Mouse (Mus musculus) stomach, embryonic 14.5 days (tissue): ENCODE measurements around the gene Relb. TPM values are rescaled to one million over a fixed set of nuclear protein-coding genes. Genes with fewer than 3 reads are reported as not detected.
A peak's percentile ranks its signal among the peaks of the same experiment; 100 is the strongest.

Source experiments
- ATAC-seq: fragments of 200-750 bp; cut with Nextera tagmentation; 2 replicates; pipeline ENCODE4 v1.8.0; 2017; ENCODE audit warnings: low read depth, moderate TSS enrichment; ENCODE audit not compliant: insufficient number of reproducible peaks, insufficient read depth, low FRiP score
- H3K27ac ChIP-seq: fragments of 300-500 bp; sonication (generic); 2 replicates; pipeline ENCODE4 v1.5.1; 2014; ENCODE audit warnings: mild to moderate bottlenecking, low read length, moderate library complexity, mixed read lengths
- H3K27me3 ChIP-seq: fragments of 300-500 bp; sonication (generic); 2 replicates; pipeline ENCODE4 v1.6.1; 2014; ENCODE audit warnings: low read length, control low read depth, mixed read lengths; ENCODE audit not compliant: control insufficient read depth, insufficient read depth
- H3K36me3 ChIP-seq: fragments of 300-500 bp; sonication (generic); 2 replicates; pipeline ENCODE4 v1.6.1; 2014; ENCODE audit warnings: mild to moderate bottlenecking, control low read depth, low read length, moderate library complexity, mixed read lengths; ENCODE audit not compliant: control insufficient read depth, insufficient read depth
- H3K4me1 ChIP-seq: fragments of 300-500 bp; sonication (generic); 2 replicates; pipeline ENCODE4 v1.6.1; 2014; ENCODE audit warnings: low read length, control low read depth, mixed read lengths; ENCODE audit not compliant: control insufficient read depth, insufficient read depth
- H3K4me2 ChIP-seq: fragments of 300-500 bp; sonication (generic); replicated peaks from 2 replicates; pipeline ENCODE4 v1.6.1; 2014; ENCODE audit warnings: low read depth, low read length, control low read depth
- H3K4me3 ChIP-seq: fragments of 300-500 bp; sonication (generic); 2 replicates; pipeline ENCODE4 v1.5.1; 2014; ENCODE audit warnings: low read depth, low read length, control low read depth
- H3K9ac ChIP-seq: fragments of 300-500 bp; sonication (generic); replicated peaks from 2 replicates; pipeline ENCODE4 v1.6.1; 2014; ENCODE audit warnings: low read depth, mild to moderate bottlenecking, control low read depth, low read length, moderate library complexity, mixed read lengths
- H3K9me3 ChIP-seq: fragments of 300-500 bp; sonication (generic); 2 replicates; pipeline ENCODE4 v1.6.1; 2016; ENCODE audit warnings: low read depth, low read length, control low read depth; ENCODE audit not compliant: control insufficient read depth
- WGBS: fragments of 180-500 bp; shearing (Covaris S2); extraction: QIAGEN DNeasy Blood & Tissue Kit; methylation state at CpG from one replicate; pipeline ENCODE4 v1.1.7; 2014; 5-methylcytosine and 5-hydroxymethylcytosine counted together
- polyA plus RNA-seq: library from polyadenylated mRNA; unstranded; fragments of >200 nt; fragmentation: Nextera tagmentation; extraction: Ambion mirVana; gene quantifications from 2 replicates; pipeline ENCODE4 v1.2.1, GENCODE M21; 2014

Relb gene
- polyA plus RNA-seq, 1 experiment from 2014 or later = 10.4 TPM

DNA sequence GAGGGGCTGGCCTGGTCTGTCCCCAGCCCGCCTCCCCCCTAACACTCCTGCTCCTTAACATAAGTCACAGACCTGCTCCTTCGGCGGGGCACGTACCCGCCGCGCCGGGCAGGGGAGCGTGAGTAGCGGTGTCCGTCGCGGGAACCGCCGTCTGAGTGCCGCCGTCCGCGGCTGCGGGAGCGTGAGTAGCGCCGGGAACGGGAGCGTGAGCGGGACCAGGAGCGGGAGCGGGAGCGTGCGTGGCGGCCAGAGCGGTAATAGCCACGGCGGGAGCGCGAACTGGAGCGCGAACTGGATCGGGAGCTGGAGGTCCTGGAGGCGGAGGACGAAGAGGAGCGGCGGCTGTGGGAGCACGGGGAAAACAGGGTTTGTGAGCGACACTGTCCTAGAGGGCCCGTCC lies 43.0 kb downstream of the Relb start:
- H3K4me3 ChIP-seq = no peak overlapping the region
- H3K9ac ChIP-seq = no peak overlapping the region
- WGBS = 80% methylated on average over 44 of the region's 46 CpGs
- H3K27me3 ChIP-seq = no peaks in the 10 kb centered on the region
- H3K4me2 ChIP-seq = no peak overlapping the region
- ATAC-seq = no peak
- no peaks in the 10 kb centered on the region for H3K9me3 ChIP-seq
- no peaks in the 10 kb centered on the region for H3K4me1 ChIP-seq
- H3K27ac ChIP-seq = no peak overlapping the region
- peaks cover 77% of the 10 kb centered on the region for H3K36me3 ChIP-seq

DNA sequence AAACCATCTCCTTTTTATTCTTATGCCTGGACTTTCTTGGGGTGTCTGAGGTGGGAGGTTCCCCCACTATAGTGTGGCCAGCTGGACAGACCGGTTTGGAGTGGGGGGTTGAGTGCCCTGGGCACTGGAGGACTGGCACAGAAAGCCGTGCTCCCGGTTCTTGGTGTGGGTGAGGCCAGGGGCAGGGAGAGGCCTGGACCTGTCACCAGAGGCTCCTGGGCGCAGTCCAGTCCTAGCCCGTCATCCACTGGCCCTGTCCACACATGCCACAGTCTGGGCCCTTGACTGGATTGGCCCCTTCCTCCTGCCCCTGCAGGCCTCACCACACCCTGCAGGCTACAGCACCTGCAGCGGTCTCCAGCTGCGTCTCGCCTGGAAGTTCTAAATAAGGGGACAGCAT lies 48.6 kb downstream of the Relb start:
- peaks cover 10% of the 10 kb centered on the region; the same call in 1 of the 2 replicates for H3K4me1 ChIP-seq
- peaks cover 11% of the 10 kb centered on the region for H3K27me3 ChIP-seq
- ATAC-seq = no peak
- peak overlapping the region; percentile 58; the same call in 1 of the 2 replicates for H3K27ac ChIP-seq
- no peak overlapping the region for H3K9ac ChIP-seq
- no peak overlapping the region for H3K4me3 ChIP-seq
- no peak overlapping the region for H3K4me2 ChIP-seq
- 78% methylated on average over 8 of the region's 8 CpGs for WGBS
- no peaks in the 10 kb centered on the region for H3K9me3 ChIP-seq
- peaks cover 44% of the 10 kb centered on the region for H3K36me3 ChIP-seq

DNA sequence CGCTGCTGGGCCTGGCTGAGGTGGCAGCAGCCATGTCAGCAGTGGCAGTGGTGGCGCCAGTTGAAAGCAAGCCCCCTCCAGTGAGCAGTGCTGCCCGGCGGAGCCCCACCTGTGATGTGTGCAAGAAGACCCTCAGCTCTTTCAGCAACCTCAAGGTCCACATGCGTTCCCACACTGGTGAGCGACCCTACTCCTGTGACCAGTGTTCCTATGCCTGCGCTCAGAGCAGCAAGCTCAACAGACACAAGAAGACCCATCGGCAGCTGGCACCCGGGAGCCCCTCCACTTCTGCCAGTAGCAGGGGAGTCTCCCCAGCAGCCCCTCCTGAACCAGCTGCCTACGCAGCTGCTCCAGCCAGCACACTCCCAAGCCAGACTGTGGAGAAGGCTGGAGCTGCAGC lies 49.5 kb downstream of the Relb start:
- H3K9me3 ChIP-seq = no peaks in the 10 kb centered on the region
- peaks cover 15% of the 10 kb centered on the region for H3K27me3 ChIP-seq
- peaks cover 39% of the 10 kb centered on the region for H3K36me3 ChIP-seq
- H3K4me2 ChIP-seq = no peak overlapping the region
- 87% methylated on average over 10 of the region's 10 CpGs for WGBS
- no peak overlapping the region for H3K4me3 ChIP-seq
- peak overlapping the region; percentile 58; the same call in 1 of the 2 replicates for H3K27ac ChIP-seq
- no peak overlapping the region for H3K9ac ChIP-seq
- peaks cover 10% of the 10 kb centered on the region; the same call in 1 of the 2 replicates for H3K4me1 ChIP-seq
- no peak for ATAC-seq

DNA sequence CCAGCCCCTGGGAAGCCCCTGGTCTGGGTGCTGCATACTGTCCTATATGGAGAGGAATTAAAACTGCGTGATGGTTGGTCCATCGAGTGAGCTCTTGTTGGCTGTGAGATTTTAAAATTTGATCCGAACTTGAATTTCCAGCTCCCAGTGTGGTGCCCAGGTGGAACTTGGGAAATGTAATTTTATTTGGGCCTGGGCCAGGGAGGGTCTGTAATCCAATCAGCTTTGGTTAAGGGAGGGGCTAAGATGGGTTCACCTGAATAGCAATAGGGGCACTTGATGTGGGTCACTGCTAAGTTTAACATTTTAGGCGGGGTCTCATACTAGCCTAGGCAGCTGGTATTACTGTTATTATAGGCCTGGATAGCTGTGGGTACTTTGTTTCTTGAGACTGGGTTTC lies 50.8 kb downstream of the Relb start:
- ATAC-seq = no peak
- Histone ChIP-seq H3K27me3 (peaks cover 15% of the 10 kb centered on the region), H3K4me1 (peaks cover 10% of the 10 kb centered on the region; the same call in 1 of the 2 replicates), H3K4me2 (no peak overlapping the region), H3K36me3 (peaks cover 25% of the 10 kb centered on the region), H3K9me3 (no peaks in the 10 kb centered on the region), H3K27ac (no peak overlapping the region), H3K4me3 (no peak overlapping the region), H3K9ac (no peak overlapping the region)
- WGBS = 58% methylated on average over 4 of the region's 4 CpGs

DNA sequence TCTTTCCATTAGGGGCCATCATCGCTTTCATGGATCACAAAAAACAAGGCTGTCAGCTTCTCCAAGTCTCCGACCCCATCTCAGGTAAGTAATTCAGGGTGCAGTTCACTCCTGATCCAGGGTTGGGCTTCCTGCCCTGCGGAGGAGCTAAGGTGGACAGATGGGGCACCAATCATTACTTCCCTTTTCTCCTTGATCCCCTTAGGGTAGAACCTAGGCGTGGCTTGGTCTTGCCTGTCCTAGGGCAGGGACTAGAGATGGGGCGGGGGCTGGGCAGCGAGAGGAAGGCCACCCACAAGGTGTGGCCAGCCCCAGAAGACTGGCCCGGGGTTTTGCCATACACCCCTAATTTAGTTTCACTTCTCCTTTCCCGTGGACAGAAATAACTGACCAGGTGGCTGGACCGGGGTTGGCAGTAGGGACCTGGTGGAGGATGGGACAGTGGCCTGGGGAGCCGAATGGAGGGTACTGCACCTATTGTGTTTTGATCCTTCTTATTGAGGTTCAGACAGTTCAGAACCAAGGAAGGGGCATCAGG lies 51.3 kb downstream of the Relb start:
- no peak for ATAC-seq
- Histone ChIP-seq H3K27me3 (peaks cover 15% of the 10 kb centered on the region), H3K9ac (0 out of 2 replicates have a peak overlapping the region, but pooled peaks have one; percentile 28), H3K4me1 (peaks cover 10% of the 10 kb centered on the region; the same call in 1 of the 2 replicates), H3K4me3 (peak overlapping the region; percentile 34), H3K4me2 (peak overlapping the region; percentile 73), H3K9me3 (no peaks in the 10 kb centered on the region), H3K27ac (no peak overlapping the region), H3K36me3 (peaks cover 23% of the 10 kb centered on the region)
- WGBS = 14% methylated on average over 10 of the region's 10 CpGs

DNA sequence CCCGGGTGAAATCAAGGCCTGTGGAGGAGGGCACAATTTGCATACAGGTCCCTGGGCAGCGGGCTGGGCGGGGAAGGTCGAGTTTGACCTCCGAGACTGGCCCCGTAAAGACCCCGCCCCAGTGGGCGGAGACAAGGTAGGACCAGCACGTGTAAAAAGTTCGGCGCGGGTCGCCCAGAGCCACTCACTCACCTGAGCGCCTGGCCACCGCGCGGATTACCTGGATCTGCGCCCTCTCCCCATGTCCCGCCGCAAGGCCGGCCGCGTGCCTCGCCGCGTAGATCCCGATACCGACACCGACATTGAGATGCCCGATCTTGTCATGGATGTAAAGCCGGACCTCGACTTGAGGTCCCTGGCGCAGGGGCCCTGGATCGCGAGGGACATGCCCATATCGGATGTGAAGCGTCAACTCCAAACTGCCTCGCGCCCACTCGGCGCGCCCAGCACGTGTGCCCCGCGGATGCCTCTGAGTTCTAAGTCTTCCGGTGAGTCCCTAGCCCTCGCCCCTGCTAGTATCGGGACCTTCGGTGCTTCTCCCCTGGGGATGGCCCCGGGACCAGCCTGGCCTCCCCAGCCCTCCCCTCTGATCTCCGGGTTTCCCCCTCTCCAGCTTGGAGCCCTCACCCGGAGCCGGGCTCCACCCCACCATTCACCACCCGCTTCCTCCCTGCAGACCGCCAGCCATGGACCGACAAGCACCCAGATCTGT lies 51.9 kb downstream of the Relb start, which contains the start of the genes Zfp296 and Gemin7:
TSS of gene Zfp296 (plus strand) at position 147 of the 712 bp plus-strand sequence.
TSS of gene Gemin7 (minus strand) at position 455 of the 712 bp plus-strand sequence.
- 0 out of 2 replicates have a peak, but pooled peaks have one; percentile 7 for ATAC-seq
- H3K4me3 ChIP-seq = peak within 1 kb of the TSS; percentile 34
- H3K9me3 ChIP-seq = no peaks in the 10 kb centered on the region
- under 1% methylated on average over 56 of the region's 56 CpGs for WGBS
- peaks cover 20% of the 10 kb centered on the region for H3K36me3 ChIP-seq
- H3K9ac ChIP-seq = peak within 1 kb of the TSS; percentile 28; the same call in 1 of the 2 replicates
- H3K4me2 ChIP-seq = peak within 1 kb of the TSS; percentile 73
- peaks cover 13% of the 10 kb centered on the region; the same call in 1 of the 2 replicates for H3K4me1 ChIP-seq
- no peak within 1 kb of the TSS for H3K27ac ChIP-seq
- H3K27me3 ChIP-seq = peaks cover 15% of the 10 kb centered on the region

DNA sequence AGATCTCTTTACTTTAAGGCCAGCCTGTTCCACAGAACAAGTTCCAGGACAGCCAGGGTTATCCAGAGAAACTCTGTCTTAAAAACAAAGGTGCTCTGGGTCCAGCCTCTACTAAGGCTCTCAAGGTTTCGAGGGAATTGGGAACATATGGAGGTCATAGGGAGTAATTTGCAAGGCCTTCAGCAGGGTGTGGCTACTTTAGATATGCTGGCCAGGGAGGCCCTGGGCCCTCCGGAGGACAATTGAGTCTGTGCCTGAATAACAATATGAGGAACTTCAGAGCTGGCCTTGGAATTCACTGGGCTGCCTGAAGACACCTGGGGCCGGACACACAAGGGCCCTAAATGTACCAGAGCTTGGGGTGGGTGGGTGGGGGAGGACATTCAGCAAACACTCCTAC lies 53.7 kb downstream of the Relb start:
- Histone ChIP-seq H3K9ac (no peak overlapping the region), H3K9me3 (no peaks in the 10 kb centered on the region), H3K4me1 (peaks cover 22% of the 10 kb centered on the region), H3K4me3 (no peak overlapping the region), H3K4me2 (no peak overlapping the region), H3K27ac (no peak overlapping the region), H3K36me3 (peaks cover 6% of the 10 kb centered on the region; the same call in 1 of the 2 replicates), H3K27me3 (peaks cover 15% of the 10 kb centered on the region)
- ATAC-seq = no peak
- WGBS = 55% methylated on average over 3 of the region's 3 CpGs

DNA sequence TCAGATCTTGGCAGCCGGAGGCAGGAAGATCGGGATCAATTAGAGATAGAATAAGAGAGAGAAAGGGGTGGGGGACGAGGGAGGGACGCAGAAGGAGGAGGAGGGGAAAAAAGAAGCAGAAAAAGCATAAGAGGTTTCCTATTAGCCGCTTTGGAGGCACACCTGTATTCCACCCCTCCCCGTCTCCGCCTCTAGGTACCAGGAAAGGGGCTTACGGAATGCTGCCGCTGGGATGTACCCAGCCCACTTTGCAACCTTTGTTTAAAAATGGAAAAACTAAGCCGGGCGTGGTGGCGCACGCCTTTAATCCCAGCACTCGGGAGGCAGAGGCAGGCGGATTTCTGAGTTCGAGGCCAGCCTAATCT lies 55.5 kb downstream of the Relb start:
- 19% methylated on average over 16 of the region's 16 CpGs for WGBS
- peak overlapping the region; percentile 89 for H3K4me2 ChIP-seq
- H3K36me3 ChIP-seq = peaks cover 7% of the 10 kb centered on the region; the same call in 1 of the 2 replicates
- ATAC-seq = no peak
- peak overlapping the region; percentile 85; the same call in 1 of the 2 replicates for H3K27ac ChIP-seq
- no peaks in the 10 kb centered on the region for H3K9me3 ChIP-seq
- peak overlapping the region; percentile 74 for H3K4me3 ChIP-seq
- H3K4me1 ChIP-seq = peaks cover 22% of the 10 kb centered on the region
- peak overlapping the region; percentile 80 for H3K9ac ChIP-seq
- H3K27me3 ChIP-seq = peaks cover 15% of the 10 kb centered on the region
